Mouse (Mus musculus) telencephalon, adult 2 months (tissue): Measurements from ENCODE around the gene Slc46a3.
"Not testable (repeated sequence)": the region's sequence is repeated elsewhere in the genome, so short reads cannot be mapped to it uniquely, and the experiment has no call there.

Experiments
- DNase-seq: peaks from one replicate; pipeline ENCODE4 v3.0.0-alpha.2; 2011; ENCODE audit warnings: low read depth, low spot score

Gene Slc46a3

GRCm38 (mm10) chr5:147894455-147895076 lies at the start of gene Slc46a3:
Gene Slc46a3, minus strand, starts transcription at chr5:147894815.
- DNase-seq = peak; percentile 88

GRCm38 (mm10) chr5:147939226-147939625 lies 44.6 kb upstream of the Slc46a3 start:
- no peak for DNase-seq

GRCm38 (mm10) chr5:147935096-147935495 lies 40.5 kb upstream of the Slc46a3 start:
- no peak for DNase-seq

GRCm38 (mm10) chr5:147928668-147929497 lies 34.3 kb upstream of the Slc46a3 start:
- no peak for DNase-seq

- no peak for DNase-seq
Observed at GRCm38 (mm10) chr5:147925935-147926604, 31.5 kb upstream of the Slc46a3 start.

GRCm38 (mm10) chr5:147924621-147925020 lies 30.0 kb upstream of the Slc46a3 start:
- DNase-seq = no peak

GRCm38 (mm10) chr5:147918044-147918846 lies 23.6 kb upstream of the Slc46a3 start:
- no peak for DNase-seq

- DNase-seq = no peak
Observed at GRCm38 (mm10) chr5:147916171-147916570, 21.6 kb upstream of the Slc46a3 start.

- no peak for DNase-seq
Observed at GRCm38 (mm10) chr5:147915038-147915566, 20.5 kb upstream of the Slc46a3 start.

- DNase-seq = no peak
Observed at GRCm38 (mm10) chr5:147913241-147913842, 18.7 kb upstream of the Slc46a3 start.

GRCm38 (mm10) chr5:147911744-147912143 lies 17.1 kb upstream of the Slc46a3 start:
- no peak for DNase-seq

- DNase-seq = no peak
Observed at GRCm38 (mm10) chr5:147910807-147911509, 16.3 kb upstream of the Slc46a3 start.

GRCm38 (mm10) chr5:147907851-147908250 lies 13.2 kb upstream of the Slc46a3 start:
- no peak for DNase-seq

GRCm38 (mm10) chr5:147907144-147907543 lies 12.5 kb upstream of the Slc46a3 start:
- DNase-seq = no peak

GRCm38 (mm10) chr5:147903166-147903565 lies 8.6 kb upstream of the Slc46a3 start:
- no peak for DNase-seq

GRCm38 (mm10) chr5:147902008-147902757 lies 7.6 kb upstream of the Slc46a3 start:
- DNase-seq = no peak

- no peak for DNase-seq
Observed at GRCm38 (mm10) chr5:147898968-147899549, 4.4 kb upstream of the Slc46a3 start.

- DNase-seq = no peak
Observed at GRCm38 (mm10) chr5:147898254-147898653, 3.6 kb upstream of the Slc46a3 start.

GRCm38 (mm10) chr5:147896501-147896900 lies 1.9 kb upstream of the Slc46a3 start:
- not testable (repeated sequence) for DNase-seq
